Mouse (Mus musculus): Measurements from ENCODE around the gene Sap30.
A peak's percentile ranks its signal among the peaks of the same experiment; 100 is the strongest.

The Sap30 gene

DNA sequence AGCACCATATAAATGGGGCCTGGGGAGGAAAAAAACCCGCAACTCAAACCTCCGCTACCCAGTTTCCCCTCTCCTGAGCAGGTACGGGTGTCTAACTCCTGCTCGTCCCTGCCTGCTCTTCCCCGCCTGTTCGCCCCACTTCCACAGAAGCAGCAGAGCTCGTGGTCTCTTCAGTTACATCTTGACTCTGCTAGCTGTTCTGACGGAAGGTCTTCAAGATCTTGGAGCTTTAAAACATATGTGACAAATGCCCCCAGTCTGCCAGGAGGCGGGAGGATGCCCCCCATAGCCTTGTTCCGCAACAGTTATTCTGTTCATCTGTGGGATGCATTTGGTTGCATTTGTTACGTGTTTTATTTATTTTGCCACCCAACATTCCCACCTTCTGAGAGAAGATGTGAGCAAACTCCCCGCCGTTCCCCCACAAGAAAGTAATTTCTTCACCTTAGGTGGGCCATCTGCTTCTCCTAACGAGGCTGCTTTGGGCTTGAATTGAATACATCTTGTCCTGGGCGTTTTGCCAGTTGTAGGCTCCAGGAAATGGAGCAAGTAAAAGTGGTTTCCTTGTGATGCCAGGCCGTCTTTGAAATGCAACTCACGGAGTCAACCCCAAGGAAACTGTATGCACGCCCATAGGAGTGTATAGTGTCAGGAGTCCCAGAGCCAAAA lies 51.8 kb downstream of the Sap30 start:
- DNase-seq = peak in 1 of 2 experiments; percentile 4

DNA sequence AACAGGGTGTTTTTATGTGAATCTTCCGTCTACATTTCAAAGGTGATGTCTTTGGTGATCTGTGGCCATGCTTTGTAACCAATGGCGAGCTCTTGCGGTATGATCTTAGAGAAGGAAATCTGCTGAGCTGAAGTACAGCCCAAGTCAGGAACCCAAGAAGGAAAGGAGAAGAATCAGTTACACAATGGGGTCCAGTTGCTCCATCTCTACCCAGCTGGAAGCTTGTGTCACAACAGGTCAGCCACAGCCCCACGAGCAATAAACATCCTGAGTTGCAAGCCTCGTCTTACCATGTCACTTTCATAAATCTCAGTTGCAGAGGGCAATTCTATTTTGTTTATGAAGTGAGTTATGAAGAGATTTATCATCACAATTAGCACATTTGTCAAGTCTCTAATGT lies 54.9 kb downstream of the Sap30 start:
- no peak for DNase-seq

Measured in thymus, adult 18-20 months (tissue).